Mouse (Mus musculus) olfactory bulb, adult 2 months (tissue): Measurements from ENCODE around the gene Itpr2.

Source experiments
- CTCF ChIP-seq: fragments of 200-500 bp; IDR thresholded peaks from 2 replicates; pipeline ENCODE4 v1.5.1; 2012; ENCODE audit warnings: low read depth, mild to moderate bottlenecking, low read length, moderate library complexity; ENCODE audit not compliant: insufficient read depth
- POLR2A ChIP-seq: fragments of 200-500 bp; IDR thresholded peaks from 2 replicates; pipeline ENCODE4 v1.6.1; 2012; ENCODE audit warnings: mild to moderate bottlenecking, low read depth, low read length, moderate library complexity; ENCODE audit not compliant: insufficient read depth

DNA sequence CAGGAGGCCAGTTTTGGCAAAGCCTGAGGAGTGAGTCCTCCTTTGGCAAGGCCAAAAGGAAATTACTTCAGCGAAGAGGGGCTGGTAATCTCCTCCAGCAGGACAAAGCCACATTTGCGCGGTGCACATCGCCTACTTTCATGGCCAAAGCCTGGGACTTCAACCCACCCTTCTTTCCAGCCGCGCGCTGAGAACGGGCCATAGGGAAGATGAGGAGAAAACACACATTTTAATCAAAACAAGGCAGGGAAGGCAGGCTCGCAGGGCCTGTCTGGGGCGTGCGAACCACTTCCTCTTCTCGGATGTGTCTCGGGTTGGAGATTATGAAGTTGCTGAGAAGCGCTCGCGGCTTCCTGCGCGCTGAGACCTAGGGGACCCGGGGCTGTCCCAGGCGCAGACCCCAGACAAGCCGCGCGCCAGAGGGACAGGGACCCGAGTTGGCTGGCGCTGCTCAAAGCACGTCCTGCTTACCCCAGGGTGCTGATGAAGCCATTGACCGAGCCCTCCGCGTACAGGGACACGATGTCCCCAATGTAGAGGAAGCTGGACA lies 632 bp downstream of the Itpr2 start:
- TF ChIP-seq CTCF (no peak), POLR2A (no peak)
